26 mouse cellular contexts compared by ENCODE assay signal in genomic region chr13:59946509-59946908, GRCm38 (mm10).
DNase-seq lines count a peak whose midpoint lies in the region; ATAC-seq and TF ChIP-seq lines count a peak whose summit lies in the region.
"Had no signal": no experiment of that assay in that cellular context is flagged by ENCODE, and none has a peak within 500 bp of the region (broad histone marks: within the 10 kb centered on the region; RNA-seq: fewer than 3 reads in every experiment).

No protein-coding gene starts in this region.

- no peaks in the 10 kb centered on the region; the same call in 1 of the 2 replicates for H3K4me1 ChIP-seq in kidney, adult 2 months (ENCODE audit: control insufficient read depth, insufficient read depth, low read length)
- H3K4me1 ChIP-seq in kidney, embryonic 15.5 days = peaks cover 30% of the 10 kb centered on the region

- H3K27me3 ChIP-seq in kidney, adult 2 months (replicated peaks; ENCODE audit: control insufficient read depth, insufficient read depth, low read length) = no peaks in the 10 kb centered on the region
- H3K27me3 ChIP-seq in kidney, embryonic 15.5 days = 0 out of 2 replicates have a peak, but pooled peaks cover 2% of the 10 kb centered on the region
- H3K27me3 ChIP-seq: embryonic facial prominence, embryonic 12.5 days; embryonic facial prominence, embryonic 15.5 days; Patski had no signal

- no peak overlapping the region for H3K27ac ChIP-seq in kidney, adult 2 months (ENCODE audit: insufficient read depth, low read depth, low read length)
- no peak overlapping the region for H3K27ac ChIP-seq in kidney, embryonic 15.5 days
- H3K27ac ChIP-seq: embryonic facial prominence, embryonic 12.5 days; embryonic facial prominence, embryonic 15.5 days; gastrocnemius, adult 2 months; heart, embryonic 15.5 days; hindbrain, embryonic 14.5 days; hindbrain, postnatal 0 days had no signal

- no peak for ATAC-seq in kidney, embryonic 15.5 days (replicated peaks; ENCODE audit: low FRiP score)
- ATAC-seq: forebrain, embryonic 14.5 days; forebrain, postnatal 0 days; hindbrain, postnatal 0 days; inflammation-experienced regulatory T-cells, adult 6 months; intestine, embryonic 16.5 days; Patski had no signal

- no peak overlapping the region for H3K4me2 ChIP-seq in kidney, embryonic 15.5 days
- H3K4me2 ChIP-seq: embryonic facial prominence, embryonic 12.5 days; embryonic facial prominence, embryonic 15.5 days; heart, embryonic 12.5 days; heart, embryonic 15.5 days; hindbrain, embryonic 14.5 days had no signal

- no peaks in the 10 kb centered on the region for H3K36me3 ChIP-seq in kidney, adult 2 months (ENCODE audit: control insufficient read depth, insufficient read depth, low read length)
- no peaks in the 10 kb centered on the region for H3K36me3 ChIP-seq in kidney, embryonic 15.5 days
- H3K36me3 ChIP-seq: embryonic facial prominence, embryonic 12.5 days; embryonic facial prominence, embryonic 15.5 days; heart, embryonic 12.5 days; heart, embryonic 15.5 days had no signal

- WGBS in kidney, adult 2 months = 27% methylated on average over 4 of the region's 4 CpGs
- WGBS in kidney, embryonic 15.5 days = 51% methylated on average over 4 of the region's 4 CpGs

- H3K9me3 ChIP-seq in kidney, embryonic 15.5 days (replicated peaks) = no peaks in the 10 kb centered on the region
- H3K9me3 ChIP-seq: embryonic facial prominence, embryonic 12.5 days; embryonic facial prominence, embryonic 15.5 days; heart, embryonic 12.5 days; heart, embryonic 15.5 days had no signal

- no peak overlapping the region for H3K4me3 ChIP-seq in kidney, adult 2 months (ENCODE audit: insufficient read depth, low read depth, low read length)
- H3K4me3 ChIP-seq in kidney, embryonic 15.5 days (replicated peaks) = no peak overlapping the region
- H3K4me3 ChIP-seq: embryonic facial prominence, embryonic 12.5 days; embryonic facial prominence, embryonic 15.5 days; gastrocnemius, adult 2 months; heart, embryonic 12.5 days; heart, embryonic 15.5 days had no signal

- TF ChIP-seq CTCF in kidney, adult 2 months (conservative IDR thresholded peaks at IDR 0.05; ENCODE audit: insufficient read depth, insufficient read length, low read depth, low read length) = no peak

- no peak for TF ChIP-seq POLR2A in kidney, adult 2 months (IDR thresholded peaks at IDR 0.05; ENCODE audit: low read depth, low read length)

- no peak overlapping the region for H3K9ac ChIP-seq in kidney, embryonic 15.5 days
- H3K9ac ChIP-seq: embryonic facial prominence, embryonic 12.5 days; embryonic facial prominence, embryonic 15.5 days; forebrain, postnatal 0 days; heart, embryonic 12.5 days; heart, embryonic 15.5 days; hindbrain, embryonic 14.5 days had no signal

- peak; percentile 31 for DNase-seq in adrenal gland, postnatal 10 days
- no peak for DNase-seq in adrenal gland, postnatal 4 days (ENCODE audit: low spot score in 2 of 2)
- DNase-seq in adrenal gland, postnatal 36 days = peak; percentile 20 to 46
- no peak for DNase-seq in adrenal gland, adult 2 months
- peak; percentile 25 for DNase-seq in kidney, adult 2 months
- DNase-seq in kidney, postnatal 36 days = peak; percentile 18 to 56
- no peak for DNase-seq in kidney, adult 9 months
- DNase-seq: cerebellum, adult 11-12 months; cerebellum, adult 8-10 months; forebrain, postnatal 0 days; gastrocnemius, adult 2 months; gastrocnemius, postnatal 14 days; heart, adult 18-20 months; heart, postnatal 10 days; heart, postnatal 4 days had no signal

Comparison
In these comparisons a context has a peak if more than half of its experiments do, and no peak if none do; other contexts are left out.
1. DNase-seq: peak in adrenal gland, postnatal 10 days (single experiment), adrenal gland, postnatal 36 days (2 of 2), kidney, adult 2 months (single experiment) and kidney, postnatal 36 days (2 of 2); none in adrenal gland, postnatal 4 days (0 of 2), adrenal gland, adult 2 months (single experiment) and kidney, adult 9 months (single experiment).